Mouse (Mus musculus) spleen, adult 2 months (tissue): ENCODE data around the gene Slc35f6.

Experiments used
- CTCF ChIP-seq: fragments of 200-500 bp; IDR thresholded peaks from 2 replicates; pipeline ENCODE4 v1.5.1; 2011; ENCODE audit warnings: mild to moderate bottlenecking, inconsistent platforms; ENCODE audit not compliant: insufficient read depth, insufficient read length, insufficient replicate concordance; ENCODE audit errors: extremely low read depth
- POLR2A ChIP-seq: fragments of 200-500 bp; IDR thresholded peaks from 2 replicates; pipeline ENCODE4 v1.6.1; 2011; ENCODE audit warnings: low read depth, low read length, inconsistent platforms

DNA sequence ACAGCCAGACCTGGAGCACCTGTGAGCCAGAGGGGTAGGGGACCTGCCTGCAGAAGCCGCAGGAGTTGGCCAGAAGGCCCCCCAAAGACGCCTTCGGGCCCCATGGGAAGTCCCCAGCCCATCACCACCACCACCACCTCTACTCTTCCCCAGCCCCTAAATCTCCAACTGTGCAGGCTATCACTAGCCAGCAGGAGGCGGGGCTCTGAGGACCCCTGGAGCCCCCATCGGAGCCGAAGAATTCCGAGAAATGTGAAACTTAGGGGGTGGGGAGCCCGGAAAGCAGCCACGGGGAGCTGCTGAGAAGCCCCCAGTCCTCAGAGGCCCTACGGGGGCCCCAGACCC is 24.9 kb upstream of the Slc35f6 start:
- TF ChIP-seq POLR2A: no peak
- TF ChIP-seq CTCF: no peak
